Mouse (Mus musculus): ENCODE data around the gene Optn. TPM values are rescaled to one million over a fixed set of nuclear protein-coding genes. Genes with fewer than 3 reads are reported as not detected.

The Optn gene
- polyA plus RNA-seq, 1 experiment from 2014 or later, result 62.7 TPM

GRCm38 (mm10) chr2:4983987-4984386 is 79.9 kb downstream of the Optn start:
- 40% methylated on average over 5 of the region's 5 CpGs for WGBS
- Histone ChIP-seq H3K36me3 (ENCODE audit: control insufficient read depth, insufficient read depth) (no peaks in the 10 kb centered on the region), H3K9ac (ENCODE audit: low read depth, low read length) (no peak overlapping the region), H3K4me1 (replicated peaks; ENCODE audit: control insufficient read depth, insufficient read depth, low read length) (no peaks in the 10 kb centered on the region), H3K27me3 (replicated peaks; ENCODE audit: control insufficient read depth, insufficient read depth, low read length) (no peaks in the 10 kb centered on the region), H3K9me3 (ENCODE audit: control insufficient read depth) (no peaks in the 10 kb centered on the region), H3K4me2 (replicated peaks; ENCODE audit: low read depth) (no peak overlapping the region), H3K27ac (ENCODE audit: low read depth, low read length) (no peak overlapping the region), H3K4me3 (ENCODE audit: low read depth, low read length) (no peak overlapping the region)
- ATAC-seq, result no peak
- no peak for TF ChIP-seq CTCF (IDR thresholded peaks at IDR 0.05; ENCODE audit: low read depth)

- ATAC-seq, result no peak
- Histone ChIP-seq H3K27me3 (replicated peaks; ENCODE audit: control insufficient read depth, insufficient read depth, low read length) (no peaks in the 10 kb centered on the region), H3K27ac (ENCODE audit: low read depth, low read length) (no peak overlapping the region), H3K4me2 (replicated peaks; ENCODE audit: low read depth) (no peak overlapping the region), H3K36me3 (ENCODE audit: control insufficient read depth, insufficient read depth) (no peaks in the 10 kb centered on the region), H3K9ac (ENCODE audit: low read depth, low read length) (no peak overlapping the region), H3K9me3 (ENCODE audit: control insufficient read depth) (no peaks in the 10 kb centered on the region), H3K4me1 (replicated peaks; ENCODE audit: control insufficient read depth, insufficient read depth, low read length) (no peaks in the 10 kb centered on the region), H3K4me3 (ENCODE audit: low read depth, low read length) (no peak overlapping the region)
- no peak for TF ChIP-seq CTCF (IDR thresholded peaks at IDR 0.05; ENCODE audit: low read depth)
- 48% methylated on average over 8 of the region's 8 CpGs for WGBS
Observed at GRCm38 (mm10) chr2:4978091-4978490, 85.8 kb downstream of the Optn start.

- no peak for ATAC-seq
- Histone ChIP-seq H3K9me3 (ENCODE audit: control insufficient read depth) (no peaks in the 10 kb centered on the region), H3K4me2 (replicated peaks; ENCODE audit: low read depth) (no peak within 1 kb of the TSS), H3K36me3 (ENCODE audit: control insufficient read depth, insufficient read depth) (no peaks in the 10 kb centered on the region), H3K27me3 (replicated peaks; ENCODE audit: control insufficient read depth, insufficient read depth, low read length) (no peaks in the 10 kb centered on the region), H3K4me3 (ENCODE audit: low read depth, low read length) (no peak within 1 kb of the TSS), H3K9ac (ENCODE audit: low read depth, low read length) (no peak within 1 kb of the TSS), H3K27ac (ENCODE audit: low read depth, low read length) (no peak within 1 kb of the TSS), H3K4me1 (replicated peaks; ENCODE audit: control insufficient read depth, insufficient read depth, low read length) (no peaks in the 10 kb centered on the region)
- no peak for TF ChIP-seq CTCF (IDR thresholded peaks at IDR 0.05; ENCODE audit: low read depth)
- WGBS, result 64% methylated on average over 5 of the region's 5 CpGs
Observed at GRCm38 (mm10) chr2:4975807-4976206, 88.0 kb downstream of the Optn start, which contains the start of gene Ucma. Ucma (plus strand) TSS chr2:4976122.

Other genes starting within 250 kb of the Optn start
- gene Sephs1, start 182.5 kb downstream of the Optn start, polyA plus RNA-seq (2015; fragmentation: Nextera tagmentation; extraction: Ambion mirVana), result 23.9 and 24.1 TPM in 2 replicates
- 210 and 230 TPM in 2 replicates for gene Phyh, start 145.0 kb downstream of the Optn start, polyA plus RNA-seq (2015; fragmentation: Nextera tagmentation; extraction: Ambion mirVana)
- not detected in 2 replicates for gene Ucma, start 87.9 kb downstream of the Optn start, polyA plus RNA-seq (2015; fragmentation: Nextera tagmentation; extraction: Ambion mirVana)
- gene Mcm10, start 51.3 kb downstream of the Optn start, polyA plus RNA-seq (2015; fragmentation: Nextera tagmentation; extraction: Ambion mirVana), result 9.2 and 9.3 TPM in 2 replicates
- gene Ccdc3, start 73.7 kb upstream of the Optn start, polyA plus RNA-seq (2015; fragmentation: Nextera tagmentation; extraction: Ambion mirVana), result 10.3 TPM in 2 replicates

Data from intestine, postnatal 0 days (tissue).